Mouse (Mus musculus) liver, embryonic 14.5 days (tissue): ENCODE measurements at regions not wholly inside any gene's neighbourhood (a gene's known extent, or its start where the extent isn't known, plus 50 kb on each side); places are given as distances from the start of the nearest gene placed in this dataset.
A peak's percentile ranks its signal among the peaks of the same experiment; 100 is the strongest.

ENCODE experiments used
- ATAC-seq: fragments of 200-750 bp; cut with Nextera tagmentation; 2 replicates; pipeline ENCODE4 v1.8.0; 2017; ENCODE audit warnings: moderate number of reproducible peaks, mild to moderate bottlenecking, moderate library complexity; ENCODE audit not compliant: insufficient read depth
- DNase-seq, 3 experiments: peaks; one replicate each; pipeline ENCODE4 v3.0.0-alpha.2; 2012 to 2013; ENCODE audit warnings: low read depth in 3 of 3, low spot score in 3 of 3
- H3K27ac ChIP-seq: fragments of 300-500 bp; sonication (generic); 2 replicates; pipeline ENCODE4 v1.5.1; 2014; ENCODE audit warnings: moderate library complexity, mild to moderate bottlenecking, control low read depth, inconsistent platforms
- H3K27me3 ChIP-seq: fragments of 300-500 bp; sonication (generic); 2 replicates; pipeline ENCODE4 v1.6.1; 2014; ENCODE audit warnings: mild to moderate bottlenecking, low read length, moderate library complexity; ENCODE audit not compliant: control insufficient read depth, insufficient read depth
- H3K36me3 ChIP-seq: fragments of 300-500 bp; sonication (generic); replicated peaks from 2 replicates; pipeline ENCODE4 v1.6.1; 2014; ENCODE audit warnings: low read depth; ENCODE audit not compliant: control insufficient read depth, insufficient read depth
- H3K4me1 ChIP-seq, 2 experiments: fragments of 200-500 bp in 1 of 2; fragments of 300-500 bp in 1 of 2; sonication (generic) in 1 of 2; replicated peaks; 2 replicates each; pipeline ENCODE4 v1.6.1; 2012 to 2014; ENCODE audit warnings: antibody characterized with exemption in 1 of 2, inconsistent platforms in 1 of 2, low read length in 1 of 2; ENCODE audit not compliant: control insufficient read depth in 2 of 2, insufficient read depth in 2 of 2
- H3K4me2 ChIP-seq: fragments of 300-500 bp; sonication (generic); 2 replicates; pipeline ENCODE4 v1.6.1; 2014; ENCODE audit warnings: low read depth, mild to moderate bottlenecking, control low read depth, moderate library complexity
- H3K4me3 ChIP-seq, 2 experiments: fragments of 200-500 bp in 1 of 2; fragments of 300-500 bp in 1 of 2; sonication (generic) in 1 of 2; 2 replicates each; pipeline ENCODE4 v1.5.1; 2012 to 2014; ENCODE audit warnings: low read depth in 2 of 2, low read length in 2 of 2, mild to moderate bottlenecking in 2 of 2, control low read depth in 1 of 2, inconsistent platforms in 1 of 2, moderate library complexity in 1 of 2; ENCODE audit not compliant: insufficient read depth in 1 of 2
- H3K9ac ChIP-seq: fragments of 300-500 bp; sonication (generic); replicated peaks from 2 replicates; pipeline ENCODE4 v1.6.1; 2014; ENCODE audit warnings: mild to moderate bottlenecking, control low read depth, moderate library complexity
- H3K9me3 ChIP-seq: fragments of 300-500 bp; sonication (generic); 2 replicates; pipeline ENCODE4 v1.6.1; 2016; ENCODE audit warnings: low read length, mixed read lengths; ENCODE audit not compliant: control insufficient read depth
- CTCF ChIP-seq: IDR thresholded peaks from 2 replicates; pipeline ENCODE4 v1.5.1; 2016; ENCODE audit warnings: antibody characterized with exemption, low read depth, control low read depth
- EP300 ChIP-seq: IDR thresholded peaks from 2 replicates; pipeline ENCODE4 v1.6.1; 2016; ENCODE audit warnings: antibody characterized with exemption, low read depth
- WGBS: fragments of 180-500 bp; shearing (Covaris S2); extraction: QIAGEN DNeasy Blood & Tissue Kit; methylation state at CpG from one replicate; pipeline ENCODE4 v1.1.7; 2014; ENCODE audit not compliant: insufficient replicate concordance; 5-methylcytosine and 5-hydroxymethylcytosine counted together

- H3K4me2 ChIP-seq: no peak overlapping the region
- DNase-seq (no peak), ATAC-seq (no peak)
- no peak overlapping the region for H3K4me3 ChIP-seq
- H3K9ac ChIP-seq: no peak overlapping the region
- no peak overlapping the region for H3K27ac ChIP-seq
- no peak for TF ChIP-seq CTCF
- TF ChIP-seq EP300: no peak
- 50% methylated on average over 3 of the region's 3 CpGs for WGBS
- no peaks in the 10 kb centered on the region for H3K36me3 ChIP-seq
- H3K4me1 ChIP-seq: no peaks in the 10 kb centered on the region
- no peaks in the 10 kb centered on the region for H3K27me3 ChIP-seq
- no peaks in the 10 kb centered on the region for H3K9me3 ChIP-seq
These were observed 82.0 kb upstream of the Ppp1r26 start for GRCm38 (mm10) chr2:28364623-28365022.

GRCm38 (mm10) chr2:28365756-28366155, 80.8 kb upstream of the Ppp1r26 start:
- ATAC-seq (no peak), DNase-seq (no peak)
- WGBS: 48% methylated on average over 5 of the region's 5 CpGs
- H3K4me2 ChIP-seq: no peak overlapping the region
- no peak for TF ChIP-seq EP300
- no peak for TF ChIP-seq CTCF
- no peaks in the 10 kb centered on the region for H3K9me3 ChIP-seq
- no peaks in the 10 kb centered on the region for H3K36me3 ChIP-seq
- H3K4me1 ChIP-seq: no peaks in the 10 kb centered on the region
- H3K4me3 ChIP-seq: no peak overlapping the region
- H3K9ac ChIP-seq: no peak overlapping the region
- no peaks in the 10 kb centered on the region for H3K27me3 ChIP-seq
- H3K27ac ChIP-seq: no peak overlapping the region

- peaks cover 11 to 28% of the 10 kb centered on the region in 2 experiments for H3K4me1 ChIP-seq
- H3K36me3 ChIP-seq: no peaks in the 10 kb centered on the region
- no peak for TF ChIP-seq EP300
- peak; percentile 85 for TF ChIP-seq CTCF
- ATAC-seq: no peak
- peak in 2 of 3 experiments; percentile 16 to 30 for DNase-seq
- no peaks in the 10 kb centered on the region for H3K9me3 ChIP-seq
- H3K27me3 ChIP-seq: no peaks in the 10 kb centered on the region
- no peak overlapping the region for H3K27ac ChIP-seq
- no peak overlapping the region for H3K4me3 ChIP-seq
- no peak overlapping the region for H3K9ac ChIP-seq
- H3K4me2 ChIP-seq: no peak overlapping the region
- WGBS: 5% methylated on average over 3 of the region's 3 CpGs
These were observed 71.8 kb upstream of the Ppp1r26 start for GRCm38 (mm10) chr2:28374838-28375237.

- DNase-seq (peak in 2 of 3 experiments; percentile 6 to 50), ATAC-seq (peak; percentile 90)
- H3K9ac ChIP-seq: no peak overlapping the region
- no peak for TF ChIP-seq EP300
- no peak for TF ChIP-seq CTCF
- H3K9me3 ChIP-seq: no peaks in the 10 kb centered on the region
- H3K4me3 ChIP-seq: peak overlapping the region in 1 of 2 experiments; percentile 20; a peak in 1 of 4 replicates
- no peaks in the 10 kb centered on the region for H3K36me3 ChIP-seq
- H3K4me2 ChIP-seq: peak overlapping the region; percentile 55
- H3K4me1 ChIP-seq: peaks cover 11 to 28% of the 10 kb centered on the region in 2 experiments
- no peaks in the 10 kb centered on the region; the same call in 1 of the 2 replicates for H3K27me3 ChIP-seq
- 11% methylated on average over 9 of the region's 9 CpGs for WGBS
- H3K27ac ChIP-seq: no peak overlapping the region; the same call in 1 of the 2 replicates
These were observed 68.4 kb upstream of the Ppp1r26 start for GRCm38 (mm10) chr2:28377948-28378822.

GRCm38 (mm10) chr2:28382051-28382802, 64.4 kb upstream of the Ppp1r26 start:
- Histone ChIP-seq H3K4me3 (no peak overlapping the region), H3K4me2 (no peak overlapping the region), H3K9ac (no peak overlapping the region), H3K4me1 (peaks cover 11 to 23% of the 10 kb centered on the region in 2 experiments), H3K27me3 (no peaks in the 10 kb centered on the region; the same call in 1 of the 2 replicates), H3K27ac (no peak overlapping the region), H3K9me3 (no peaks in the 10 kb centered on the region), H3K36me3 (no peaks in the 10 kb centered on the region)
- 72% methylated on average over 12 of the region's 12 CpGs for WGBS
- DNase-seq (no peak), ATAC-seq (no peak)
- TF ChIP-seq EP300 (no peak), CTCF (no peak)
